Mouse (Mus musculus) spleen, adult 2 months (tissue): ENCODE measurements around the gene Gm17949.

Experiments used
- CTCF ChIP-seq: fragments of 200-500 bp; IDR thresholded peaks from 2 replicates; pipeline ENCODE4 v1.5.1; 2011; ENCODE audit warnings: mild to moderate bottlenecking, inconsistent platforms; ENCODE audit not compliant: insufficient read depth, insufficient read length, insufficient replicate concordance; ENCODE audit errors: extremely low read depth
- POLR2A ChIP-seq: fragments of 200-500 bp; IDR thresholded peaks from 2 replicates; pipeline ENCODE4 v1.6.1; 2011; ENCODE audit warnings: low read depth, low read length, inconsistent platforms

DNA sequence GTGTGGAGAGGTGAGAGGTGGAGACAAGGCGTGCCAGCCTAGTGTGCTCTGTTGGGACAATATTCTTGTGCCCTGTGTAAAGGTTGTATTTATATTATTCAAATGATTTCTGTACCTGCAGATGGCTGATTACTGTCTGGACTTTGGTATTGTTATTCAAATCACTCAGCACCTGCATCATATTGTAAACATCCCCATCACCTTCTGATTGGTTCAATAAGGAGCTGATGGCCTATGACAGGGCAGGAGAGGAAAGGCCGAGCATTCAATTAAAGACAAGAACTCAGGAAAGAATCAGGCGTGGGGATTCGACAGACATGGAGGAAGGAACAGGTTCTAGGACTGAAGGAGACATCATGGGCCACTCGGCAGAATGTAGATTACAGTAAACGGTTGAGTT lies 47.6 kb upstream of the Gm17949 start:
- TF ChIP-seq CTCF (no peak), POLR2A (no peak)
